Mouse (Mus musculus): ENCODE measurements at regions not wholly inside any gene's neighbourhood (a gene's known extent, or its start where the extent isn't known, plus 50 kb on each side); places are given as distances from the start of the nearest gene placed in this dataset.

GRCm38 (mm10) chr9:30285324-30285599, 141.6 kb upstream of the Snx19 start:
- TF ChIP-seq CTCF (IDR thresholded peaks at IDR 0.05; ENCODE audit: low read depth) (no peak), EP300 (IDR thresholded peaks at IDR 0.05; ENCODE audit: low read depth) (no peak)

Data from liver, embryonic 14.5 days (tissue).